Mouse (Mus musculus): ENCODE measurements around the gene Tmprss11e. TPM values are rescaled to one million over a fixed set of nuclear protein-coding genes. Genes with fewer than 3 reads are reported as not detected.

Tmprss11e gene
- polyA plus RNA-seq, 1 experiment from 2014 or later = not detected

DNA sequence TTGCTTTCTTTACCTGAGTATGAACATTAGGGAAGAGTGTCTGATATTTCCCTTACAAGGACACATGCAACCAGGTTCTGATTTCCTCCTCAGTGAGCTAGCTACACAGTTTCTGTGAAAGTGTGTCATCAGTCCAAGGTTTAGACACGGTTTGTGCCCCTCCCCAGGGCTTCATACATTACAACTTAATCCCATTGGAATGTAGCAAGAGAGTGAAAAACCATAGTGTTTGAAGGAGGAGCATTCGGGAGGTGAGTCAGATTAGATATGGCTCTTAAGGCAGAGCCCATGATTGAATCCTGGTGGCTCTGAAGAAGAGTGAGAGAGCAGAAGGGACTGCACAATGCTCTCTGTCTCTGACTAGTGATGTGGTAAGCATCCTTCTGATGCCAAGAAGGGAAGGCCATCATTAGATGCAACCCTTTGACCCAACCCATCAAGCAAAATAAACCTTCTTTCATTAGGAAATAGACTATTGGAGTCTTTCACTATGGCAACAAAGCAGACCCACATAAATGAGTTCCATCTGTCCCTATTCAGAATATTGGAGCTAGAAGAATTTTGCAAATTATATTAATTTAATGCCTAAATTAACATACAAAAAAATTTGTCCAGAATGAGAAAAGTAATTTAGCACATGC is 22.7 kb downstream of the Tmprss11e start:
- H3K4me2 ChIP-seq = no peak overlapping the region
- H3K4me1 ChIP-seq (replicated peaks; ENCODE audit: control insufficient read depth, insufficient read depth, low read length) = no peaks in the 10 kb centered on the region
- H3K9me3 ChIP-seq (ENCODE audit: control insufficient read depth, low read length) = no peaks in the 10 kb centered on the region
- ATAC-seq (replicated peaks; ENCODE audit: low FRiP score) (no peak), DNase-seq (ENCODE audit: low spot score) (no peak)
- H3K27ac ChIP-seq (ENCODE audit: low read depth, low read length) = no peak overlapping the region
- H3K9ac ChIP-seq (ENCODE audit: low read depth, low read length) = no peak overlapping the region
- H3K27me3 ChIP-seq (replicated peaks; ENCODE audit: control insufficient read depth, insufficient read depth, low read length) = no peaks in the 10 kb centered on the region
- H3K36me3 ChIP-seq (ENCODE audit: control insufficient read depth, insufficient read depth, low read length) = no peaks in the 10 kb centered on the region
- H3K4me3 ChIP-seq (ENCODE audit: low read depth, low read length) = no peak overlapping the region
- 47% methylated on average over 2 of the region's 2 CpGs for WGBS

DNA sequence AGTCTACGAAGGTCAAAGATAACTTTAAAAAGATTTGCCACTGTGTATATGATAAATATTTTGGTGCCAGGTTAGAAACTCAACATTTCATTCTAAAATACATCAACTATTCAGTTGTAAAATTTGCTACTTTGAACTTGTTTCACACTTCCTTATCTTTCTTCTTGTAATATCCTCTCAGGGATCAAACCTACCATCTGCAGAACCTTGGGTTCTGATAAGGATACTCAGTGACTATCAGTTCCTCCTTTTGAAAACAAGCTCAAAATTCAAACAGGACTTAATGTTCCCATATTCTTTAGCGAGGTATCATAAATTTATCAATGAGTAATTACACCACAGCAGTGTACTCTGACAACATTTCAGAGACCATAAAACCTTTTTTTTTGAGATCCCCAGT is 30.6 kb downstream of the Tmprss11e start:
- H3K27ac ChIP-seq (ENCODE audit: low read depth, low read length) = no peak overlapping the region
- no peaks in the 10 kb centered on the region for H3K4me1 ChIP-seq (replicated peaks; ENCODE audit: control insufficient read depth, insufficient read depth, low read length)
- ATAC-seq (replicated peaks; ENCODE audit: low FRiP score) (no peak), DNase-seq (ENCODE audit: low spot score) (no peak)
- no peak overlapping the region for H3K4me2 ChIP-seq
- H3K9ac ChIP-seq (ENCODE audit: low read depth, low read length) = no peak overlapping the region
- WGBS = 64% methylated on average over 2 of the region's 2 CpGs
- H3K9me3 ChIP-seq (ENCODE audit: control insufficient read depth, low read length) = no peaks in the 10 kb centered on the region
- no peaks in the 10 kb centered on the region for H3K36me3 ChIP-seq (ENCODE audit: control insufficient read depth, insufficient read depth, low read length)
- H3K27me3 ChIP-seq (replicated peaks; ENCODE audit: control insufficient read depth, insufficient read depth, low read length) = no peaks in the 10 kb centered on the region
- H3K4me3 ChIP-seq (ENCODE audit: low read depth, low read length) = no peak overlapping the region

DNA sequence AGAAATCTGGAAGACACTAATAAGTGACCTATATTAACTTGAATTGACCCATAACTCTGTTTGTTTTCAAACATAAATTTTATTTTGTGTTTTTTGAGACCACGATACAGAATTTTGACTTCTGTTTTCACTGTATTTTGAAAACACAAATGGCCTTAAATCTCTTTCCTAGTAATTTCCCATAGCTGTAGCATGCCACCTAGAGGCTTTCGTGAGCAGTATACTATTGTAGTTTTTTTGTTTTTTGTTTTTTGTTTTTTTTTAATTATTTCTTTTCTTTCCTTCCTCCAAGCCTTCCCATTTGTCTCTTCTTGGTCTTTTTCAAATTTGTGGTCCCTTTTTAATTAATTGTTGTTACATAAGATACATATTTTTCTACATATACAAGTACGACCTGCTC is 40.7 kb downstream of the Tmprss11e start:
- no peaks in the 10 kb centered on the region for H3K4me1 ChIP-seq (replicated peaks; ENCODE audit: control insufficient read depth, insufficient read depth, low read length)
- 67% methylated on average over 3 of the region's 3 CpGs for WGBS
- no peak overlapping the region for H3K4me2 ChIP-seq
- no peak overlapping the region for H3K4me3 ChIP-seq (ENCODE audit: low read depth, low read length)
- H3K27ac ChIP-seq (ENCODE audit: low read depth, low read length) = no peak overlapping the region
- H3K27me3 ChIP-seq (replicated peaks; ENCODE audit: control insufficient read depth, insufficient read depth, low read length) = no peaks in the 10 kb centered on the region
- no peaks in the 10 kb centered on the region for H3K36me3 ChIP-seq (ENCODE audit: control insufficient read depth, insufficient read depth, low read length)
- DNase-seq (ENCODE audit: low spot score) (no peak), ATAC-seq (replicated peaks; ENCODE audit: low FRiP score) (no peak)
- H3K9me3 ChIP-seq (ENCODE audit: control insufficient read depth, low read length) = no peaks in the 10 kb centered on the region
- no peak overlapping the region for H3K9ac ChIP-seq (ENCODE audit: low read depth, low read length)

DNA sequence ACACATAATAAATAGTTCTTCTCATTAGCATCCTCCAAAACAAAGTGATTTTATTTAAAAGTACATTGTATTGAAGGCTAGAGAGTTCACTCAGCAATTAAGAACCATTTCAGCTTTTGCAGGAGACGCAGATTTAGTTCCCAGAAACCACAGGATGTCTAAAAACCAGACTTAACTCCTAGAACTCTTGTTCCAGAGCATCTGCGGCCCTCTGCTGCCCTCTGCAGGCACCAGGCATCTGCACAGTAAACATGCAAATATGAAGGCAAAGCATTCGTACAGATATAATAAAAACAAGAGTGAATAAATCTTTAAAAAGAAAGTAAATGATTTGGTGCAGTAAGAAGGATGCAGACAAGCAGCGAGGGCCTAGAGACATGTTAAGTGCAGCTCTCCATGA is 60.9 kb downstream of the Tmprss11e start:
- Histone ChIP-seq H3K27ac (ENCODE audit: low read depth, low read length) (no peak overlapping the region), H3K4me2 (no peak overlapping the region), H3K4me3 (ENCODE audit: low read depth, low read length) (no peak overlapping the region), H3K36me3 (ENCODE audit: control insufficient read depth, insufficient read depth, low read length) (no peaks in the 10 kb centered on the region), H3K9ac (ENCODE audit: low read depth, low read length) (no peak overlapping the region), H3K27me3 (replicated peaks; ENCODE audit: control insufficient read depth, insufficient read depth, low read length) (no peaks in the 10 kb centered on the region), H3K9me3 (ENCODE audit: control insufficient read depth, low read length) (no peaks in the 10 kb centered on the region), H3K4me1 (replicated peaks; ENCODE audit: control insufficient read depth, insufficient read depth, low read length) (no peaks in the 10 kb centered on the region)
- DNase-seq (ENCODE audit: low spot score) (no peak), ATAC-seq (replicated peaks; ENCODE audit: low FRiP score) (no peak)
- 57% methylated on average over 4 of the region's 4 CpGs for WGBS

DNA sequence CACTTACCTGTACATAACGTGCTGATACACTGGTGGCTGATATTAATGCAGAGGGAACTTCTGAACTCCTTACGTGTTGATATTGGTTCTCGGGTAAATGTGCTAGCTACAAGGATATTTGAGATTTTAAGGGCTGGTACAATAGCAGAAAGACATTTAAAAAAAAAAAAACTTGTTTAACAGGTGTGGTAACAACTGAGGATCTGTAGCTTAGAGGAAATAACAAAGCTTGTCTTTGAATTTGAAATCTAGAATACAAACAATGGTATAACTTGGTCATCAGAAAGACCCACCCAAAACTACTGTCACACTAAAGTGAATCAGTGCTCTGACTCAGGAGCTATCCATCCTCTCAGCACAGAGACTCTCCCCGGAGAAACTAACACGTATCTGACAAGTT is 69.4 kb downstream of the Tmprss11e start, which contains the start of gene Tmprss11b:
TSS of gene Tmprss11b (minus strand) at position 101 of the 400 bp plus-strand sequence.
- DNase-seq (ENCODE audit: low spot score) = no peak
- no peak for ATAC-seq (replicated peaks; ENCODE audit: low FRiP score)
- H3K4me2 ChIP-seq = no peak within 1 kb of the TSS
- no peak within 1 kb of the TSS for H3K9ac ChIP-seq (ENCODE audit: low read depth, low read length)
- H3K4me3 ChIP-seq (ENCODE audit: low read depth, low read length) = no peak within 1 kb of the TSS
- no peaks in the 10 kb centered on the region for H3K4me1 ChIP-seq (replicated peaks; ENCODE audit: control insufficient read depth, insufficient read depth, low read length)
- no peak within 1 kb of the TSS for H3K27ac ChIP-seq (ENCODE audit: low read depth, low read length)
- H3K36me3 ChIP-seq (ENCODE audit: control insufficient read depth, insufficient read depth, low read length) = no peaks in the 10 kb centered on the region
- no peaks in the 10 kb centered on the region for H3K27me3 ChIP-seq (replicated peaks; ENCODE audit: control insufficient read depth, insufficient read depth, low read length)
- WGBS = 69% methylated on average over 5 of the region's 5 CpGs
- H3K9me3 ChIP-seq (ENCODE audit: control insufficient read depth, low read length) = no peaks in the 10 kb centered on the region

Other genes starting within 250 kb of the Tmprss11e start
- gene Tmprss11g, start 227.2 kb downstream of the Tmprss11e start, polyA plus RNA-seq (2014; fragmentation: Nextera tagmentation; extraction: Ambion mirVana) = not detected in 2 replicates
- not detected in 2 replicates for gene Tmprss11f, start 113.4 kb downstream of the Tmprss11e start, polyA plus RNA-seq (2014; fragmentation: Nextera tagmentation; extraction: Ambion mirVana)
- not detected in 2 replicates for gene Tmprss11b, start 69.5 kb downstream of the Tmprss11e start, polyA plus RNA-seq (2014; fragmentation: Nextera tagmentation; extraction: Ambion mirVana)
- 34.3 and 42.5 TPM in 2 replicates for gene Ythdc1, start 58.4 kb upstream of the Tmprss11e start, polyA plus RNA-seq (2014; fragmentation: Nextera tagmentation; extraction: Ambion mirVana)
- gene Ugt2b34, start 161.1 kb upstream of the Tmprss11e start, polyA plus RNA-seq (2014; fragmentation: Nextera tagmentation; extraction: Ambion mirVana) = 20.1 and 21.9 TPM in 2 replicates
- gene Ugt2b1, start 180.7 kb upstream of the Tmprss11e start, polyA plus RNA-seq (2014; fragmentation: Nextera tagmentation; extraction: Ambion mirVana) = 0.12 TPM in 1 of 2 replicates, not detected in the other

Measured in liver, embryonic 11.5 days (tissue).